Mouse (Mus musculus): Measurements from ENCODE around the gene Dxo. TPM values are rescaled to one million over a fixed set of nuclear protein-coding genes. Genes with fewer than 3 reads are reported as not detected.
A peak's percentile ranks its signal among the peaks of the same experiment; 100 is the strongest.
"Not testable (repeated sequence)": the region's sequence is repeated elsewhere in the genome, so short reads cannot be mapped to it uniquely, and the experiment has no call there.

Gene Dxo
- 25.6 and 27.6 TPM in 2 replicates for polyA plus RNA-seq (2015; fragmentation: Nextera tagmentation; extraction: Ambion mirVana)

GRCm38 (mm10) chr17:34836856-34837221 is at the start of gene Dxo, which contains the start of gene Stk19:
Dxo (plus strand) TSS chr17:34837019.
Stk19 (minus strand) TSS chr17:34836945.
- Histone ChIP-seq H3K4me3 (ENCODE audit: low read depth, low read length) (peak within 1 kb of the TSS; percentile 94), H3K9me3 (replicated peaks; ENCODE audit: control insufficient read depth, low read length) (no peaks in the 10 kb centered on the region), H3K27ac (ENCODE audit: low read length) (peak within 1 kb of the TSS; percentile 87), H3K27me3 (ENCODE audit: control insufficient read depth, insufficient read depth, low read depth, low read length) (no peaks in the 10 kb centered on the region), H3K4me2 (ENCODE audit: low read depth, low read length) (peak within 1 kb of the TSS; percentile 98), H3K36me3 (ENCODE audit: control insufficient read depth, insufficient read depth) (peaks cover 26% of the 10 kb centered on the region), H3K9ac (ENCODE audit: low read depth, low read length) (peak within 1 kb of the TSS; percentile 85), H3K4me1 (ENCODE audit: control insufficient read depth, low read depth, low read length) (peaks cover 39% of the 10 kb centered on the region)
- WGBS (ENCODE audit: insufficient replicate concordance), result under 1% methylated on average over 40 of the region's 40 CpGs
- ATAC-seq (ENCODE audit: low read depth), result peak; percentile 95

- 60% methylated on average over 10 of the region's 10 CpGs for WGBS (ENCODE audit: insufficient replicate concordance)
- H3K4me2 ChIP-seq (ENCODE audit: low read depth, low read length), result no peak overlapping the region
- no peak overlapping the region for H3K27ac ChIP-seq (ENCODE audit: low read length)
- no peak for ATAC-seq (ENCODE audit: low read depth)
- no peak overlapping the region for H3K9ac ChIP-seq (ENCODE audit: low read depth, low read length)
- H3K27me3 ChIP-seq (ENCODE audit: control insufficient read depth, insufficient read depth, low read depth, low read length), result no peaks in the 10 kb centered on the region
- H3K9me3 ChIP-seq (replicated peaks; ENCODE audit: control insufficient read depth, low read length), result no peaks in the 10 kb centered on the region
- no peaks in the 10 kb centered on the region for H3K36me3 ChIP-seq (ENCODE audit: control insufficient read depth, insufficient read depth)
- no peaks in the 10 kb centered on the region for H3K4me1 ChIP-seq (ENCODE audit: control insufficient read depth, low read depth, low read length)
- no peak overlapping the region for H3K4me3 ChIP-seq (ENCODE audit: low read depth, low read length)
Measured at GRCm38 (mm10) chr17:34795016-34795415, 41.8 kb upstream of the Dxo start.

GRCm38 (mm10) chr17:34795633-34796032 is 41.2 kb upstream of the Dxo start:
- Histone ChIP-seq H3K9me3 (replicated peaks; ENCODE audit: control insufficient read depth, low read length) (no peaks in the 10 kb centered on the region), H3K9ac (ENCODE audit: low read depth, low read length) (no peak overlapping the region), H3K36me3 (ENCODE audit: control insufficient read depth, insufficient read depth) (no peaks in the 10 kb centered on the region), H3K27me3 (ENCODE audit: control insufficient read depth, insufficient read depth, low read depth, low read length) (no peaks in the 10 kb centered on the region), H3K4me1 (ENCODE audit: control insufficient read depth, low read depth, low read length) (no peaks in the 10 kb centered on the region), H3K4me2 (ENCODE audit: low read depth, low read length) (no peak overlapping the region), H3K27ac (ENCODE audit: low read length) (no peak overlapping the region), H3K4me3 (ENCODE audit: low read depth, low read length) (no peak overlapping the region)
- WGBS (ENCODE audit: insufficient replicate concordance), result 56% methylated on average over 9 of the region's 9 CpGs
- ATAC-seq (ENCODE audit: low read depth), result no peak

- WGBS (ENCODE audit: insufficient replicate concordance), result 59% methylated on average over 8 of the region's 8 CpGs
- no peak for ATAC-seq (ENCODE audit: low read depth)
- no peaks in the 10 kb centered on the region for H3K36me3 ChIP-seq (ENCODE audit: control insufficient read depth, insufficient read depth)
- H3K27ac ChIP-seq (ENCODE audit: low read length), result no peak overlapping the region
- no peaks in the 10 kb centered on the region for H3K9me3 ChIP-seq (replicated peaks; ENCODE audit: control insufficient read depth, low read length)
- H3K9ac ChIP-seq (ENCODE audit: low read depth, low read length), result no peak overlapping the region
- H3K4me2 ChIP-seq (ENCODE audit: low read depth, low read length), result no peak overlapping the region
- H3K27me3 ChIP-seq (ENCODE audit: control insufficient read depth, insufficient read depth, low read depth, low read length), result no peaks in the 10 kb centered on the region
- H3K4me1 ChIP-seq (ENCODE audit: control insufficient read depth, low read depth, low read length), result no peaks in the 10 kb centered on the region
- no peak overlapping the region for H3K4me3 ChIP-seq (ENCODE audit: low read depth, low read length)
Measured at GRCm38 (mm10) chr17:34796311-34797140, 40.3 kb upstream of the Dxo start.

GRCm38 (mm10) chr17:34797211-34797995 is 39.4 kb upstream of the Dxo start:
- not testable (repeated sequence) for H3K36me3 ChIP-seq (ENCODE audit: control insufficient read depth, insufficient read depth); ATAC-seq (ENCODE audit: low read depth); H3K27ac ChIP-seq (ENCODE audit: low read length); H3K27me3 ChIP-seq (ENCODE audit: control insufficient read depth, insufficient read depth, low read depth, low read length); H3K9ac ChIP-seq (ENCODE audit: low read depth, low read length); H3K4me1 ChIP-seq (ENCODE audit: control insufficient read depth, low read depth, low read length); H3K9me3 ChIP-seq (replicated peaks; ENCODE audit: control insufficient read depth, low read length); H3K4me2 ChIP-seq (ENCODE audit: low read depth, low read length); H3K4me3 ChIP-seq (ENCODE audit: low read depth, low read length)
- 68% methylated on average over 10 of the region's 10 CpGs for WGBS (ENCODE audit: insufficient replicate concordance)

GRCm38 (mm10) chr17:34798071-34798470 is 38.7 kb upstream of the Dxo start:
- not testable (repeated sequence) for H3K27me3 ChIP-seq (ENCODE audit: control insufficient read depth, insufficient read depth, low read depth, low read length); H3K4me1 ChIP-seq (ENCODE audit: control insufficient read depth, low read depth, low read length); H3K9me3 ChIP-seq (replicated peaks; ENCODE audit: control insufficient read depth, low read length); H3K9ac ChIP-seq (ENCODE audit: low read depth, low read length); H3K4me3 ChIP-seq (ENCODE audit: low read depth, low read length); H3K4me2 ChIP-seq (ENCODE audit: low read depth, low read length); ATAC-seq (ENCODE audit: low read depth); H3K27ac ChIP-seq (ENCODE audit: low read length); H3K36me3 ChIP-seq (ENCODE audit: control insufficient read depth, insufficient read depth)
- WGBS (ENCODE audit: insufficient replicate concordance), result 63% methylated on average over 7 of the region's 7 CpGs

GRCm38 (mm10) chr17:34798866-34799530 is 37.8 kb upstream of the Dxo start:
- Histone ChIP-seq H3K4me2 (ENCODE audit: low read depth, low read length) (no peak overlapping the region), H3K4me3 (ENCODE audit: low read depth, low read length) (no peak overlapping the region), H3K4me1 (ENCODE audit: control insufficient read depth, low read depth, low read length) (no peaks in the 10 kb centered on the region), H3K27ac (ENCODE audit: low read length) (no peak overlapping the region), H3K9ac (ENCODE audit: low read depth, low read length) (no peak overlapping the region), H3K36me3 (ENCODE audit: control insufficient read depth, insufficient read depth) (no peaks in the 10 kb centered on the region), H3K27me3 (ENCODE audit: control insufficient read depth, insufficient read depth, low read depth, low read length) (no peaks in the 10 kb centered on the region), H3K9me3 (replicated peaks; ENCODE audit: control insufficient read depth, low read length) (no peaks in the 10 kb centered on the region)
- WGBS (ENCODE audit: insufficient replicate concordance), result 78% methylated on average over 14 of the region's 17 CpGs
- ATAC-seq (ENCODE audit: low read depth), result no peak

GRCm38 (mm10) chr17:34799531-34799925 is 37.3 kb upstream of the Dxo start:
- Histone ChIP-seq H3K9me3 (replicated peaks; ENCODE audit: control insufficient read depth, low read length) (no peaks in the 10 kb centered on the region), H3K36me3 (ENCODE audit: control insufficient read depth, insufficient read depth) (no peaks in the 10 kb centered on the region), H3K27ac (ENCODE audit: low read length) (no peak overlapping the region), H3K27me3 (ENCODE audit: control insufficient read depth, insufficient read depth, low read depth, low read length) (no peaks in the 10 kb centered on the region), H3K9ac (ENCODE audit: low read depth, low read length) (no peak overlapping the region), H3K4me3 (ENCODE audit: low read depth, low read length) (no peak overlapping the region), H3K4me2 (ENCODE audit: low read depth, low read length) (no peak overlapping the region), H3K4me1 (ENCODE audit: control insufficient read depth, low read depth, low read length) (no peaks in the 10 kb centered on the region)
- WGBS (ENCODE audit: insufficient replicate concordance), result 70% methylated on average over 4 of the region's 4 CpGs
- no peak for ATAC-seq (ENCODE audit: low read depth)
